Mouse (Mus musculus): ENCODE measurements around the gene Msl3. TPM values are rescaled to one million over a fixed set of nuclear protein-coding genes. Genes with fewer than 3 reads are reported as not detected.
"Not testable (repeated sequence)": the region's sequence is repeated elsewhere in the genome, so short reads cannot be mapped to it uniquely, and the experiment has no call there.

Msl3 gene
- 37.8 and 41.9 TPM in 2 replicates for polyA plus RNA-seq (2015; fragmentation: Nextera tagmentation; extraction: Ambion mirVana)

DNA sequence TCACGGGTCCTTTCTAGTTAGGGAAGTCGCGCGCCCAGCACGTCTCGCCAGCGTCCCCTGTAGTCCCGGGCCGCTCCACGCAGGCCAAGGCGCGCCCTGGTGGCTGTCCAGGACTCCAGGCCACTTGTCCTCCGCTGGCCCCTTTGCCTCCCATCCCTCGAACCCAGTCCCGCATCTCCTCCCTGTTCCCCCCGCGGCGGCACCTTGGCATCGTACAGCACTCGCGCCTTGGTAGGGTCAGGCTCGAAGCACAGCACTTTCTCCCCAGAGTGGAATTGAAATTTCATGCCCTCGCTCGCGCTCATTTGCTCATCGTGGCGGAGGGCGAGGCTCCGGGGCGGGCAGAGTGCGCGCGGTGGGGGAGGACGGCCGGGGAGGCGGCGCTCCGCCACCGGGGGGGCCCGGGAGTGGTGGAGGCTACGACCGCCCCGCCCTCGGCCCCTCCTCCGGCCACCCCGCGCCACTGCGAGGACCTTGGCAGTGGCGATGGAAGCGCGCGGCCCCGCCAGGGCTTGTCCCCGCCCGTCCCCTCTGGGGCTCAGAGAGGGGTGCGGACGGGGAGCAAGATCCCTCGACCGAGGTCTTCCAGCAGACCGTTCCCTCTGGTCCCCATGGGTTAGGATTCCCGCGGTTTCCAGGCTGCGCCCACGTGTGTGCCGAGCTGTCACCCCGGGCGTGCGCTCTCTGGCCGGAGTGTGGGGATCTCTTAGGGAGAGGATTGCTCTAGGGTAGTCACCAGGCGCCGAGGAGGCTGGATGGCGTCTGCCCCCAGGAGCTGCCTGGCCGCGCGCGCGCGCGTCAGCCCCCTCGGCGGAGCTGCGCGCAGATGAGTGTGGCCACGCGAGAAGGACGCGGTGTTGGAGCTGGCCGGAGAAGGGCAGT is at the start of gene Msl3:
TSS of gene Msl3 (minus strand) at position 374 of the 882 bp plus-strand sequence.
- peak; percentile 93 for ATAC-seq (ENCODE audit: insufficient number of reproducible peaks, low FRiP score, low TSS enrichment, low read depth)
- Histone ChIP-seq H3K4me1 (no peaks in the 10 kb centered on the region), H3K27ac (replicated peaks) (peak within 1 kb of the TSS; percentile 95), H3K27me3 (no peaks in the 10 kb centered on the region; the same call in 1 of the 2 replicates), H3K36me3 (no peaks in the 10 kb centered on the region), H3K9me3 (replicated peaks) (no peaks in the 10 kb centered on the region), H3K9ac (peak within 1 kb of the TSS; percentile 50), H3K4me3 (replicated peaks) (peak within 1 kb of the TSS; percentile 56), H3K4me2 (replicated peaks) (peak within 1 kb of the TSS; percentile 68)
- WGBS, result 20% methylated on average over 80 of the region's 88 CpGs

DNA sequence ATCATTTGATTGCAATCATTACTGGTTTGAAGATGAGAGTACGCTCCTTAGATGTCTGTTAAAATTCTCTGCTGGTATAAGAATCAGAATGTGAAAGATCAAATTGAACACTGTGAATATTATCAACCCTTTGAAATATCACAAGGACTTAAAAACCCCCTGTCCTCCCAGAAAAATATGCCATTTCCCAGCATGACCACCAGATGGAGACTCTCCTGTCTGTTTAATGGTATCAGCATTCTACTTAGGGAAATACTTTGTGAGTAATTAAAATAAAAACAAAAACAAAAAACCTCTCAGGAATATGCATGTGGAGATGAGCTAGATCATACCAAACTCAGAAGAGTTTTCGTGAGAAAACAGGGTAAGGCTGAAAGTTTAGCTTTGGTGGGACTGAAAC is 44.3 kb upstream of the Msl3 start:
- Histone ChIP-seq H3K27me3 (no peaks in the 10 kb centered on the region), H3K4me2 (replicated peaks) (no peak overlapping the region), H3K4me1 (no peaks in the 10 kb centered on the region), H3K4me3 (replicated peaks) (no peak overlapping the region), H3K36me3 (no peaks in the 10 kb centered on the region), H3K9ac (no peak overlapping the region), H3K9me3 (replicated peaks) (no peaks in the 10 kb centered on the region), H3K27ac (replicated peaks) (no peak overlapping the region)
- WGBS, result 49% methylated on average over 2 of the region's 2 CpGs
- no peak for ATAC-seq (ENCODE audit: insufficient number of reproducible peaks, low FRiP score, low TSS enrichment, low read depth)

DNA sequence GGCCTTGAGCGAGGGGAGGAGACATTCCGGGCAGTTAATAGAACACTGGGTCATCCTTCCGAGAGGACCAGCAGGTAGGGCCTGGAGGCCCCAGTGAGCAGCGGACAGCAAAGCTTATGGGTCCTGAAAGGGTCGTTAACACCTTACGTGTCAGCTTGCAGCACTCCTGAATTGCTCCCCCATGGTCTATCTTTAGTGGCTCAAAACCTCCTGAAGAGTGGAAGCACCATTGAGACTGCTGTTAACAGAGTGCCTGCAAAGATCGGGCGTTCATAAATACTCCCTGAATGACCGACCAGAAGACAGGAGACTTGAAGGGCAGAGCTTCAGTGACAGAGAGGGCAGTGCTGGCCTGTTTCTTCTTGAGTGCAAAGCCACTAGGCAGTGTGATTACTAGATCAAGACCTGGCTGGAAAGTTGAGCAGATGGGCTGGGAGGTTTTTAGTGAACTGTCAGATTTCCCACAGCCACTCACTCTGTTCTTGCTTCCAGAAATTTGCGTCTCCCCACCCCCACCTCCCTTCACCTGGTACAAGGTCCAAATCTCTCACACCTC is 787 bp upstream of the Msl3 start:
- H3K36me3 ChIP-seq, result no peaks in the 10 kb centered on the region
- 24% methylated on average over 10 of the region's 10 CpGs for WGBS
- peak overlapping the region; percentile 56 for H3K4me3 ChIP-seq (replicated peaks)
- H3K27me3 ChIP-seq, result no peaks in the 10 kb centered on the region; the same call in 1 of the 2 replicates
- ATAC-seq (ENCODE audit: insufficient number of reproducible peaks, low FRiP score, low TSS enrichment, low read depth), result peak; percentile 11; the same call in 1 of the 2 replicates
- peak overlapping the region; percentile 95 for H3K27ac ChIP-seq (replicated peaks)
- peak overlapping the region; percentile 50 for H3K9ac ChIP-seq
- H3K4me1 ChIP-seq, result no peaks in the 10 kb centered on the region
- peak overlapping the region; percentile 68 for H3K4me2 ChIP-seq (replicated peaks)
- no peaks in the 10 kb centered on the region for H3K9me3 ChIP-seq (replicated peaks)

DNA sequence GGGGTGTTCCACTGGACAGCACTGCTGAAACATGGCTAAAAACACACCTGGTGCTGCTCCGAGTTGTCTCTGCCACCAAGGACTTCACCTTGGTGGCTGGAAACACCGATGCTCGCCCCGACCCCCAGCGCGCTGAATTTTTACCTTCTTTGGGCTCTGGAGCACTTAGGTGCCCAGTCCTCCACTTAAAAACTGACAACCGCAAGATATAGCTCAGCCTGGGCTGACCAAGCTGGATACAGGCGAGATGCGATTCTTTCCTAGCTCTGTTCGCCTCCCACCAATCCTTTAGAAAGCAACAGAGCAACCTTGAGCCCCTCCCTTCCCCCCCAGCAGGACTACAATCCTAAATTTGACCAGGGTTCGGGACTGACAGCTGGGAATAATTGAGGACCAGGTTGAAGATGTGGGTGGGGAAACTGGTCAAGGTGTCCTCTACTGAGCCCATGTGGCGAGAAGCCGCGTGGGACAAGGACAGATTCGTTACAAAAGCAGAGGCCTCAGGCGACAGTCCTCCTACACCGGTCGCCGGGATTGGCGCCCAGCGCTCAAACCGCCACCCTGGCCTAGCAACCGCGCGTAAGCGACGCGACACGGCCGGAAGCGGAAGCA is 679 bp downstream of the Msl3 start:
- Histone ChIP-seq H3K27ac (replicated peaks) (peak overlapping the region; percentile 95), H3K4me3 (replicated peaks) (peak overlapping the region; percentile 56), H3K9ac (peak overlapping the region; percentile 50), H3K36me3 (no peaks in the 10 kb centered on the region), H3K27me3 (no peaks in the 10 kb centered on the region; the same call in 1 of the 2 replicates), H3K4me1 (no peaks in the 10 kb centered on the region), H3K9me3 (replicated peaks) (no peaks in the 10 kb centered on the region), H3K4me2 (replicated peaks) (peak overlapping the region; percentile 68)
- WGBS, result 27% methylated on average over 31 of the region's 31 CpGs
- no peak for ATAC-seq (ENCODE audit: insufficient number of reproducible peaks, low FRiP score, low TSS enrichment, low read depth)

DNA sequence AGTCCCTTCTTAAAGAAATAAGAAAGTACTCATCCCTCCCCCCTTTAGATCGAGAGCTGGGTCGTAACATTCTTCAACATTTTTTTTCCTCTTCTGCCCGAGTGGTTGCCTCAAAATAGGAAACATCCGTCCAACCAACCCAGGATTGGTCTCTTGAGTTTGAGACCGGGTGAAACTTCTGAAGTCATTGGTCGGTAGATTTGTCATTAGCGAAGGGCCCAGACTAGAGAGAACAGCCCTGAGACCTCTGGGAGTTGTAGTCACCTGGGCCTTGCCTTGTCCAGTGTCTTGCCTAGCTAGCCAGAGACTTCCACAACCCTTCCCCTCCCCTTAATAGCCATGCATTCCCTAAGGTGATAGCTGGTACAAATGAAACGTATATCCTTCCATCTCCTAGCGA is 1.3 kb downstream of the Msl3 start:
- Histone ChIP-seq H3K27ac (replicated peaks) (peak overlapping the region; percentile 95), H3K9me3 (replicated peaks) (no peaks in the 10 kb centered on the region), H3K4me3 (replicated peaks) (peak overlapping the region; percentile 56), H3K9ac (peak overlapping the region; percentile 50; the same call in 1 of the 2 replicates), H3K36me3 (no peaks in the 10 kb centered on the region), H3K4me1 (no peaks in the 10 kb centered on the region), H3K27me3 (no peaks in the 10 kb centered on the region; the same call in 1 of the 2 replicates), H3K4me2 (replicated peaks) (peak overlapping the region; percentile 68)
- 13% methylated on average over 9 of the region's 9 CpGs for WGBS
- peak; percentile 77 for ATAC-seq (ENCODE audit: insufficient number of reproducible peaks, low FRiP score, low TSS enrichment, low read depth)

DNA sequence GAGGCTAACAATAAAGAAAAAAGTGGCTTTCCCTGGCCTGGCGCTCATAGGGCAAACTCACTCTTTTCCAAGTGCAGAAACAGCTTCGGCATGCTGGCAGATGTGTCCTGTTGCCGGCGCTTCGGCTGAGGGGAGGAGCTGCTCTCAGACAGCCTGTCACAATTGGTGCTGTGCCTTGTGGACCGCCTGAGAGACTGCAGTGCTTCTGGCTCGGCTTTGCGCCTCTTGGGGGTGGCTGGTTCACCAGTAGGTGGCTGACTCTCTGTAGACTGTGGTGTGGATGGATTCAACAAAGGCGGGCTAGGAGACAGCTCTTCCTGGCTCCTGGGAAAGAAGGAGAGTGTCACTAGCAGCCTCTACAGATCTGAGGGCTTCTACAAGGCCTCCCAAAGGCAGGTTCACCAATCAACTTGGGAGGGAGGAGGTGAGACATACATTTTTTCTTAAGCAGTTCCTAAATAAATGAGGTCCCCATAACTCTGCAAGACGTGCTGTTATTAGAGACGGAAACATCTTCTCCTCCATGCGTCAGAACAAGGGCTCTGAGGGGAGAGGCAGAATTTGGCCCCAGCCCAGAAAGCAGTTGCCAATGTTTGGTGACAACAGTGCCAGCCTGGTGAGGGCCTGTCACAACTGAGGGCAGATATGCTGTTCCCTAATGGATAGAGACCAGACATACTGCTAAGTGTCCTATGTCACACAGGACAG is 9.6 kb downstream of the Msl3 start:
- no peak overlapping the region for H3K4me3 ChIP-seq (replicated peaks)
- no peaks in the 10 kb centered on the region for H3K27me3 ChIP-seq
- ATAC-seq (ENCODE audit: insufficient number of reproducible peaks, low FRiP score, low TSS enrichment, low read depth), result no peak
- H3K36me3 ChIP-seq, result no peaks in the 10 kb centered on the region; the same call in 1 of the 2 replicates
- no peak overlapping the region for H3K9ac ChIP-seq
- whole genome bisulfite sequencing, result 75% methylated on average over 12 of the region's 12 CpGs
- no peaks in the 10 kb centered on the region for H3K4me1 ChIP-seq
- no peaks in the 10 kb centered on the region for H3K9me3 ChIP-seq (replicated peaks)
- no peak overlapping the region for H3K4me2 ChIP-seq (replicated peaks)
- no peak overlapping the region for H3K27ac ChIP-seq (replicated peaks)

DNA sequence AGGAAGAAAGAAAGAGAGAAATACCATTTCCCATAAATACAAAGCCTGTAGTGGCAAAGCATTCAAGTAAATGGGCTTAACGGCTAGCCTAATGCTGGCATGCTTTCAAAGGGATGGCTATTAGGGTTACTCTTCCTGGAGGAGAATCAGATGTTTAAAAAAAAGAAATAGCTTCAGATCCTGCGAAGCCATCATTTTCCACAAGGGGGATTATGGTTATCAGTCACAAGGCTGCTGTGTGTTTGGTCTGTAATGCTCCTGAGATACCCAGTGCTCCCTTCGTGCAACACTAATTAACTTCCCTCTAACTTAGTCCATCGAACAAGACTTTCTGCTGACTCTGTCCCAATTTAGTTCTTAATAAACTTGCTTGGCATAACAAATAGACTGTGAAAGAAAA is 13.5 kb downstream of the Msl3 start:
- H3K27ac ChIP-seq (replicated peaks), result no peak overlapping the region
- no peak overlapping the region for H3K4me2 ChIP-seq (replicated peaks)
- H3K9ac ChIP-seq, result no peak overlapping the region
- WGBS, result 62% methylated on average over 4 of the region's 4 CpGs
- no peaks in the 10 kb centered on the region for H3K4me1 ChIP-seq
- H3K27me3 ChIP-seq, result no peaks in the 10 kb centered on the region
- ATAC-seq (ENCODE audit: insufficient number of reproducible peaks, low FRiP score, low TSS enrichment, low read depth), result no peak
- no peaks in the 10 kb centered on the region for H3K9me3 ChIP-seq (replicated peaks)
- peaks cover 10% of the 10 kb centered on the region; the same call in 1 of the 2 replicates for H3K36me3 ChIP-seq
- no peak overlapping the region for H3K4me3 ChIP-seq (replicated peaks)

DNA sequence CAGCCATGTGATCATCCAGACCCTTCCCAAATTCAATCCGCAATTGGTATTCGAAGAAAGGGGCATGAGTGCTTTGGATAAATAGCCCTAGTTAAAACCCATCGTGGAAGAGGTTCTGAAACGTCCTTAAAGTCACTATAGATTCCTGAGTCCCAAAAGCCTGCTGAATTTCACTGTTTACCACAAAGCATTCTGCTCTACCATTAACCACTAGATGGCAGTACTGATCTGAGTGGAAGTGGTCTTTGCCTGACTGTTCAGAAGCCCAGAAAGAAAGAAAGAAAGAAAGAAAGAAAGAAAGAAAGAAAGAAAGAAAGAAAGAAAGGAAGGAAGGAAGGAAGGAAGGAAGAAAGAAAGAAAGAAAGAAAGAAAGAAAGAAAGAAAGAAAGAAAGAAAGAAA is 13.9 kb downstream of the Msl3 start:
- not testable (repeated sequence) for H3K36me3 ChIP-seq; ATAC-seq (ENCODE audit: insufficient number of reproducible peaks, low FRiP score, low TSS enrichment, low read depth)
- 57% methylated on average over 4 of the region's 4 CpGs for WGBS

DNA sequence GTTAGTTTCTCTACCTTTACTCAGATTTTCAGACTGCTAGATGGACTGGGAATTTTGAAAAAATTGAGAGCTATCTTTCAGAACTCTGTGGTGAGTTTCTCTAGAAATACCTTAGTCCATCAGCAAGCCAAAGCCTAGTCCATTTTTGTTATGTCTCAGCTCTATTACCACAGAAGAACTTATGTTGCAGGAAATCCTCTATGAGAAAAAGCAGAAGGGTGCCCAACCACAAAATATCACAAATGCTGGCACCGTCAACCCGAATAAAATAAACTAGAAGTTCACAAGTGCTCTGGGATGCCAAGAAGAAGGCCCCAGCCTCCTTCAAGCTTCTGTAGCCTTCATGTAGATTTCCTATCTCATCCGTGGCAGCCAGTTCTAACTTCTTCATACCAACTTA is 14.4 kb downstream of the Msl3 start:
- WGBS, result 87% methylated on average over 3 of the region's 3 CpGs
- H3K4me3 ChIP-seq (replicated peaks), result no peak overlapping the region
- ATAC-seq (ENCODE audit: insufficient number of reproducible peaks, low FRiP score, low TSS enrichment, low read depth), result no peak
- peaks cover 10% of the 10 kb centered on the region; the same call in 1 of the 2 replicates for H3K36me3 ChIP-seq
- H3K4me2 ChIP-seq (replicated peaks), result no peak overlapping the region
- H3K9ac ChIP-seq, result no peak overlapping the region
- no peaks in the 10 kb centered on the region for H3K4me1 ChIP-seq
- H3K27me3 ChIP-seq, result no peaks in the 10 kb centered on the region
- H3K27ac ChIP-seq (replicated peaks), result no peak overlapping the region
- no peaks in the 10 kb centered on the region for H3K9me3 ChIP-seq (replicated peaks)

More for the DNA sequence above, 13.9 kb downstream of the Msl3 start:
- not testable (repeated sequence) for H3K27me3 ChIP-seq; H3K4me2 ChIP-seq (replicated peaks); H3K27ac ChIP-seq (replicated peaks); H3K9me3 ChIP-seq (replicated peaks); H3K4me1 ChIP-seq; H3K4me3 ChIP-seq (replicated peaks); H3K9ac ChIP-seq

DNA sequence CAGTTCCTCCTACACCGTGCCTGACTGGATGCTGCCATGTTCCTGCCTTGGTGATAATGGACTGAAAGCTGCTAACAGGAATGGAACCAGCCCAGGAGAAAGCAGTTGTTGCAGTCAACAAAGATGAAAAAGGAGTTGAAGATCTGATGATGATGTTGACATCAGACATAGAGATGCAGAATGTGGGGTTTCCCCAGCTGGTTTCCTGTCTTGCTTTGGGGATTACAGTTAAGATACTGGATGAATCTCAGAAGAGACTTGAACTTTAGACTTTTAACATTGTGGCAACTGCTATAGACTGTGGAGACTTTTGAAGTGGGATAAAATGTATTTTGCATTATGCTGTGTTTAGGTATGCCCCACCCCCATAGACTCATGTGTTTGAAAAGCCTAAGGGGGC is 15.9 kb downstream of the Msl3 start:
- ATAC-seq (ENCODE audit: insufficient number of reproducible peaks, low FRiP score, low TSS enrichment, low read depth), result no peak
- peaks cover 15% of the 10 kb centered on the region for H3K36me3 ChIP-seq
- H3K4me2 ChIP-seq (replicated peaks), result no peak overlapping the region
- H3K4me1 ChIP-seq, result no peaks in the 10 kb centered on the region
- H3K27me3 ChIP-seq, result no peaks in the 10 kb centered on the region
- no peaks in the 10 kb centered on the region for H3K9me3 ChIP-seq (replicated peaks)
- WGBS, result 73% methylated on average over 1 of the region's 1 CpGs
- no peak overlapping the region for H3K9ac ChIP-seq
- H3K27ac ChIP-seq (replicated peaks), result no peak overlapping the region
- no peak overlapping the region for H3K4me3 ChIP-seq (replicated peaks)

DNA sequence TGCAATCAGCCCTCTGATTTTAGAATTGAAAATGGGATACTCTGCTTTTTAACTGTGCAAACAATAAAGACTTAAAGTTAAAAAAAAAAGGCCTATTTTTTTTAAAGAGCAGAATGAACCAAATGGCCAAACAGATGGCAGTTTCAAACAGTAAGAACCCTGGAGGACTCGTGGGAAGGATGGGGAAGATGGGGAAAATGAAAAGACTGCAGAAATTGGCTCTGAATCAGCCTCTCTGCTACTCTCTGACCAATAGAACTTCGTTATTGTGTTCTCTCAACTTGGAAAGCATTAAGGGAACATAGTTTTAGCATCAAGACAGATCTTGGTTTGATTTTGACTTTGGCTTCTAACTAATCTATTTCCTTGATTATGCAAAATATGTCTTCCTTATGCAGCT is 24.4 kb downstream of the Msl3 start:
- Histone ChIP-seq H3K36me3 (peaks cover 17% of the 10 kb centered on the region), H3K27ac (replicated peaks) (no peak overlapping the region), H3K4me1 (no peaks in the 10 kb centered on the region), H3K9ac (no peak overlapping the region), H3K4me2 (replicated peaks) (no peak overlapping the region), H3K4me3 (replicated peaks) (no peak overlapping the region), H3K9me3 (replicated peaks) (no peaks in the 10 kb centered on the region), H3K27me3 (no peaks in the 10 kb centered on the region)
- WGBS, result 58% methylated on average over 2 of the region's 2 CpGs
- ATAC-seq (ENCODE audit: insufficient number of reproducible peaks, low FRiP score, low TSS enrichment, low read depth), result no peak
